Mouse (Mus musculus): Measurements from ENCODE around the gene Foxn2.
"Not testable (repeated sequence)": the region's sequence is repeated elsewhere in the genome, so short reads cannot be mapped to it uniquely, and the experiment has no call there.

The Foxn2 gene

DNA sequence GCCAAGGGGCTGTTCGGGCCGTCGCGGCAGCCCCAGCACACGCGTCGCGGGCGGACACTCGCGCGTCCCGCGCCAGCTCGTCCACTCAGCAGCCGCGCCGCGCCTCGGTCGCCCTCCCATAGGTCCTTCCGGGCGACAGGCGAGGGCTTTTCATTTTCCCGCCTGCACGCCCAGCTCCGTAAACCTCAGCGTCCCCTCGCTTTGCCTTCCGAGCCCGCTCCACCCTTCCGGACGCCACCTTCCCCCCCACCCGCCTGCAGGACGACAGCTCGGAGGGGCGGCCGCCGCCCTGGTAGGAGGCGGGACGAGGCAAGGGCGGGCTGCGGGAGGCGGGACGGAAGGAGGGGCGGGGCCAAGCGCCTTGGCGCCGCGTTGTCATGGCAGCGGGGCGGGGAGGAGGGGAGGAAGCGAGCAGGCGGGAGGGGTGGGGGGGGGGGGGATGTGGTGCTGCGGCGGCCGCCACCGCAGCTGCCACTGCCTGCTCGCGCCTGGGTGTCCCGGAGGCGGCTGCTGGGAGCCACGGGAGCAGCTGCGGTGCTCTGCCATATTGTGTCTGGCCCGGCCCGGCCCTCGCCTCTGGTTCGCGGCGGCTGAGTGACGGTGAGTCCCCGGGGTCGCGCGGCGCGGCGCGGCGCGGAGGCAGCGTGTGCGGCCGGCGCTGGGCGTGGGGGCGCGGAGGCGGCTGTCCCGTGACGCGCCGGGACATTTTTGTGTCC, at the start of gene Foxn2:
Gene Foxn2, plus strand, starts transcription at position 427 of the 716 bp plus-strand sequence.
- peak; percentile 92 for DNase-seq

DNA sequence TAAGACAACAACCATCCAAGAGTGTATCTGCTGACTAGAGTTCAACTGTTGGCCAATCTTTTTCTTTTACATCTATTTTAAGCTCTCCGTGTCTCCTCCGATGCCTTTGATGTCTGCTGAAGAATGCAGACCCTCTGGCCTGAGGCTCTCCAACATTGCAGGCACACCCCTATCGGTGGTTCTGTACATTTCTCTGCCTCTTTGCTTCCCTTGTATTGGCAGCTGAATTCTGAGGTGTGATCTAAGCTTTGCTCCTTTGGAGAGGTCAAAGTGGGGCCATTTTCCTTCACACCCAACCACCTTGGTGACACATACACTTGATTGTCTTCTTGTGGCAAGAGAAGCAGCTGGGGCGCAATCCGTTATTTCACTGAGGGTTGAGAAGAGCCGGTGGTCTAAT, 43.0 kb upstream of the Foxn2 start:
- no peak for DNase-seq

DNA sequence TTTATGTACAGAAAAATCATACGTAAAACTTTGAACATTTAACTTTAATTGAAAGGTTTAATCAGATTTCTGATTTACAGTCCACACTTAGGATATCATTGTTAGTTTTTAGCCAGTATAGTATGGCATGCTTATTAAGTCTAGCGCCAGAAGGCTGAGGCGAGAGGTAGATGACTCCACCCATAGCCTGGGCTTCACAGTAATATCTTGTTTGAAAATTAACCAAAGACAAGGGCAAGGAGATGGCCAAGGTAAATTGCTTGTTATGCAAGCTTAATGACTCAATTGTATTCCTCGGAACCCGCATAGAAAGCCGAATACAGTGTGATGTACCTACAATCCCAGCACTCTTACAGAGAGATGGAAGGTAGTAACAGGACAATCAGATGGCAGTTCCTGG, 42.4 kb upstream of the Foxn2 start:
- no peak for DNase-seq

DNA sequence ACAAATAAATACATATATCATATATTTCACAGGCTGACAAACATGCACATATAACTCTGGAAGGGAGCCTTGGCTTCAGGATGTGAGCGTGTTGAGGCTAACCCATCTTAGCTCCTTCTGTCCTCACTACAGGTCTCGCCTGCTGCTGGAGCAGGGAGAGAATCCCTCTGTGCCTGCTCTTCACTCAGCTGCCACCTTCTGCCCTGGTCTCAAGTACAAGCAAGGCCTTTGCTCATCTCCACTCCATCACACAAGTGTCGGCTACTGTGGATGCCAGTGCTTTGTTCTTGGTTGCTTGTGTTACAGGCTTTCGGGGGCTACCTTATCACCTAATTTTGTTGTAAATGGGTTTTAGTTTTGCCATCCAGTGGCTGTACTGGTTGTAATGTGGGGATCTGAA, 41.7 kb upstream of the Foxn2 start:
- no peak for DNase-seq

DNA sequence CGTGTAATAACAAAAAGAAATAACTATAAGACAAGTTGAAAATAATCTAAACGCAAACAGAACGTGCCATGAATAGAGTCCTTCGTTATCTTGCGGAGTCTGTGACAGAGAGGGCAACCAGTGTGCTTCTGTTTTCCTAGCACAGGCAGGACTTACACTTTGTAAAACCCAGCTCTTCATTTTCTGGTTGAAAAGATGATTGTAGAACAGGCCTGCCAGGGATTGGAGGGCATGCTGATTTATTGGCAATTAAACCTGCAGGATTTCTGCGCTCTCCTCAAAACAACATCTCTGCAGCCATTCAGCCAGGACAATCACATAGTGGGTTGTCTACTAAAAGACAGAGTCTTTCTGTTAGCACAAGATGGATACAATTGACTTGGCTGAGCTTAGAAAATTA, 40.4 kb upstream of the Foxn2 start:
- no peak for DNase-seq

DNA sequence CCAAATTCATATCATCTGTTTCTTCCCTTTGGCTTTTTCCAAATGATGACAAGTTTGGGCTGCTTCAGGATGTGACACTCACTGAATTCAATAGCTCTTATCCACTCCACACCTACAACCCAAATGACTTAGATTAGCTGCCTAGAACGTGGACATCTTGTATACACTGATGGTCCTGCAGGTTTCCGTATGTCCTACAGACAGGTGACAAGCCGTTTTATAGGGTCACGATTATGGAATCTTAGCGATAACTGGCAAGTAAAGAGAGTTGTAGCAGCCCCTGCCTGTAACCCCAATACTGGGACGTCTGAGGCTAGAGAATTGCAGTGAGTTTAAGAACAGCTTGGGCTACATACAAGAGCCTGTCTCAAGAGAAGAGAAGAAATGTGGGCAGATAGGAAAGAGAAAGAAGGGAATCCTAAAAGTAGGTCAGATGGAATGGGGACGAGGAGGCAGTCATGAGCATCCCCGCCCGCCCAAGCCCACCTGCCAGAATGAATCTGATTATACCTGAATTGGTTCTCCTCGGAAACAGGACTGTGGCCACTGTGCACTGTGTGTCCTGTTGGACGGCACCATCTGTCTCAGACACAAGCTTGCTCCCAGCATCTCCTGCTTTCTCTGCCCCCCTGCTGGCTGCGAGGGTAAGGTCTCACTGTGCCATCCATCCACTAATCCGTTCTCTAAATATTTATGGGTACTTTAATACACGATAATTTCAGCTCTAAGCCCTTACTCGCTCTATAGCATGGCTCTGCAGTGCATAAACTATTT, 39.6 kb upstream of the Foxn2 start:
- no peak for DNase-seq

DNA sequence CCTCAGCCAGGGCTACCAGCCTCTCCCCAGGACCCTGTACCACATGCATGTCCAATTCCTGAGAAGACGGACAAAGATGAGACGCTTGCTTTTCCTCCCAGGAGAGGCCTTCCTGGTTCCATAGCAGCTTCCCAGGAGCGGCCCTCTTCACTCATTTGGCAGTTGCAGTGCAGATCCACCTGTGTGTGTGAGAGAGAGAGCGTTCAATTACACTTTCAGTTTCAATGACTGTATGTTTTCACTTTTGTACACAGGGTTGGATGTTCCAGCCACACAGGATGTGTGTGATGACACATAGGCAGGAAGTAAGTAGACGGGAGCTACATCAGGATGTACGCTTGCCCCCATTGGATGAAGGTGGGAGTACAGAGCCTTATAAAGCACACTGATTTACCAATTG, 37.2 kb upstream of the Foxn2 start:
- no peak for DNase-seq

DNA sequence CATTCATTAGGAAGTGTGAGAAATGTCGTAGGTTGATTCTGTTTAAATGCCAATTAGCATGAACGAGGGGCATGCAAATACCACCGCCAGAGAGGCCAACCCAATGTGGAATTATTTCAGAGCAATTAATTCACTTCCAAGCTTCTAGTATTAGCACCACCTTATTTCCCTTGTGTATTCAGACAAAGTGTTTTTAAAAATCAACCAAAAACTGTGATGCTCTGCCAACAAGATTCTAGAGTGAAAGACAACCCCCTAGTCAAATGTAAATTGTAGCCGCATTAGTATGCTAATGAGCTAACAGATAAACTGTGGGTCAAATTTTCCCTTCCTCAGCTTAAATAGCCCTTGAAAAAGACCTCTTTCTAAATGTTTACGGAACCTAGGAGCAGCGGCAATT, 36.0 kb upstream of the Foxn2 start:
- DNase-seq = no peak

DNA sequence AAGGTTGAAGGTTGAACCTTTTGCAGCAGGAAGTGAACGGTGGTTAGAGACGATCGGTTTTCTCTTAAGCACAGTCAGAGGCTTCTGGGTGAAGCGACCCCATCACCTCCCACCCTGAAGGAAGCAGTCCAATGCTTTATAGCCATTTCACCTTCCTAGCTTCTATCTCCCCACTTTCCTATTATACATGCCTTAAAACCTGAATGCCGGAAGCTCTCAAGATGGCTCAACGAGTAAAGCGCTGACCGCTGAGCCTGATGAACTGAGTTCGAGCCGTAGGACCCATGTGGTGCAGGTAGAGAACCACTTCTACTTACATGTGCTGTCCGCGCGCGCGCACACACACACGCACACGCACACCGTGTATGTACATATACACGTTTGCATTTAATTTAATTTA, 35.4 kb upstream of the Foxn2 start:
- DNase-seq = no peak

DNA sequence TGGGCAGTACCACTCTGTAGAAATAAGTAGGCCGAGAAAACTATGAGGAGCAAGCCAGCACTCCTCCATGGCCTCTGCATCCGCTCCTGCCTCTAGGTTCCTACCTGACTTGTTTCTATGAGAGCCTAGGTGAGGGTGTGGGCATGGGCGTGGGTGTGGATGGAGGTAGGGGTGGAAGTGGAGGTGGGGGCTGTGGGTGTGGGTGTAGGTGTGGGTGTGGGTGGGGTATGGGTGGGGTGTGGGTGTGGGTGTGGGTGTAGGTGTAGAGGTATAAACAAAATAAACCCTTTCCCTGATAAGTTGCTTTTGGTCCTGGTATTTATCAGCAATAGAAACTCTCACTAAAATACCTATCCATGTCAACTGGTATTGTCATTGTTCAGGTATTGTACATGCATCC, 30.8 kb upstream of the Foxn2 start:
- no peak for DNase-seq

DNA sequence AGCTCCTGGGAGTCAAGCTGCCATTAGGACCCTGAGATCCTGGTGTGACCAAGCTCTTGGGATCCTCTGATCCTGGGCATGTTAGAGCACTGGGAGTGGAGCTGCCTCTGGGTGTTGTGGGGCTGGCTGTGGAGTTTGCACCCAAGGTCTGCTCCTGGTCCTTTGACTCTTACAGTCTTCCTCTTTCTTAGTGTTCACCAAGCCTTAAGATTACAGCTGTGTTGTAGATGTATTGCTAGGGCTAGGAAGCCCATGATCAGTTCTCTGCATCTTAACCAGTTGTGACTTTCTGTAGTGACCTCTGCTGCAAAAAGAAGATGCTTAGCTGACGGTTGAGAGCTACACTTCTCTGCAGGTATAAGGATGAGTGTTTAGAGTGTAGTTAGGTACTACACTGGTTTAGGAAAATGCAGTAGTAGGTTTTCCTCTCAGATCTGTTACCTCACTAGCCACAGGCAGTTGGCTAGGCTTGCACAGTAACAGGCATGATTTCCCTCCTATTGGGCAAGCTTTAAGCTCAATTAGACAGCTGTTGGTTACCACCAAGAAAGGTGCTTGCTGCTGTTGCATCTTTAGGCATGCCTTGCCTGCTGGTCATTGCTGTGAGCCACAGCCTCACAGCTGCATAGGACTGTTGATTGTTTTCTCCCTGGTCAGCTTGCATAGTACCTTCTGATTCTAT, 27.2 kb upstream of the Foxn2 start:
- no peak for DNase-seq

DNA sequence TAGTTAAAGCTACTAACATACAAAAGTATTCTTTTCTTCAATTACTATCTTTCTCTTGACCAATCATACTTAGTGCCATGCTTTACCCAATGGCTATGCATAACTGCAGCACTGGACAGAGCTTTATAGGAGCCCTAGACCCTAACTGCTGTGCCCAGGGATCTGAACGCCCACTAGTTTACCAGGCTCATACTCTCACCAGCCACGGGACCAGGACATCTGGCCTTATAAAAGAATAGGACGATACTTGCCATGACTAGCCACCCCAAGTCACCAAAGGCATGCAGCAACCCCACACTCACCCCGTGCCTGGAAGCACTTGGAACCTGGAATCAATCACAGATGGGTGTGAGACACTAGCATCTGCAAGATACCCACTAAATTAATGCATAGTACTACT, 20.1 kb upstream of the Foxn2 start:
- DNase-seq = no peak

DNA sequence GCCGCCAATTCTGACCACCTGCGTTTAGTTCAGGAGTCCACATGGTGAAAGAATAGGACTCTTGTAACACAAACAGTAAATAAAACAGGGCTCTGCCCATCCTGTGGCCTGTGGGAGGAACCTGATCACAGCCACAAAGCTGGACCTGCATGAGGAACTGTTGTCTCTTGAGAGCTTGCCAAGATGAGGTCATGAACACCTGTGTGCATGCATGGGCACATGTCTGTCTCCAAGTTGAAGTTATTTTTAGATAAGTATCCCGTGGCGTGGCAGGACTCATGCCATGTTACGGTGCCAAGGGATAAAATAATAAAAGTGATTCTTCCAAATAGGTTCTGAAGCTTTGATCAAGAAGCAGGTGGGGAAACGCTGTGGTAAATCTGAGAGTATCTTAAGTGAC, 19.3 kb upstream of the Foxn2 start:
- no peak for DNase-seq

DNA sequence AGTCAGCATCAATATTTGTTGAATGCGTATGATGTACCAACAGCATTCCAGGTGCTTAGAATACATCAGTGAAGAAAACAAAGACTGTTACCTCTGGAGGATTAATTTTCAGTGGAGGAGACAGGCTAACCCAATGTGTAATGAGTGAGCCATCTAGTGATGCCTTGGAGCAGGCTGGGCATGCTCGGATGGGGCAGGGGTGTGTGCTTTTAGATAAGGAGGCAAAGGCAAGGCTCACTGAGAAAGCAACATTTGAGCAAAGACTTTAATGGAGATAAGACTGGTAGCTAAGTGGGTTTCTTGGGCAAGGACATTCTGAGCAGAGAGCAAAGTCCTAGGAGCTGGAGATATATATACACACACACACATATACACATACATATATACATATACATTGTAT, 9.8 kb upstream of the Foxn2 start:
- no peak for DNase-seq

DNA sequence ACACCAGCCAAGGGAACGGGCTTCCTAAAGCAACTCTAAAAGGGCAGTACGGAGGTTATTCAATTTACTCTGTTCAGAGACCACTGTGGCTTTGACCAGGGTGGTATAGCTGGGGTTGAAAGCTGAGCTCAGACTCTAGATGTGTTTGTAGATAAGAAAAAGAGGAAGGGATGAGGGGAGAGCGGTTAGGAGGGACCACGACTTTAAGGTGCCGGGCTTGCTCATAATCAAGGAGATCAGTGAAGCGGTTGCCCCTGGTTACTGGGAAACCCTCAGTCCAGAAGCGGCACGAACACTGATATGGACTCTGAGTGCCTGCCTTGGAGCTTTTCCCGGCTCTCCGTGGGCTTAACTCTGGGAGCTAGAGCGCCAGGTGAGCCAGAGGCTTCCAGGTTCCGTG, 9.0 kb upstream of the Foxn2 start:
- no peak for DNase-seq

DNA sequence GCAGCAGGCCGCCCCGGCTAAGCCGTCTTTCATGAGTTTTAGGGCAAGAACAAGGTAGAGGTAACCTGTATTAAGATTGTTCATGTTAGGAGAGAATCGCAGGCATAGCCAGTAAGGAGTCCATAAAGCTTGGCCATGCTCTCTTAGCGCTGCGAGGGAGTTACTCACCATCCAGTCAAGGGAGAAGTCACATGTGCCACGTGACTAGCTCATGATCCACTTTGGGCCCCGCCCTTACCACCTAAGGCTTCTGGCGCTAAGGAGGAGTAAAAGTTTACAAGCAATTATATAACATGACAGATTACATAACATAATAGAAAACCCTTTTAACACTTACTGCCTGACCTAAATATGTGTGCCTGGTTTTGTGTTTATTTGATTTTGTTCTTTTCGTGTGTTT, 8.5 kb upstream of the Foxn2 start:
- DNase-seq = peak; percentile 4

DNA sequence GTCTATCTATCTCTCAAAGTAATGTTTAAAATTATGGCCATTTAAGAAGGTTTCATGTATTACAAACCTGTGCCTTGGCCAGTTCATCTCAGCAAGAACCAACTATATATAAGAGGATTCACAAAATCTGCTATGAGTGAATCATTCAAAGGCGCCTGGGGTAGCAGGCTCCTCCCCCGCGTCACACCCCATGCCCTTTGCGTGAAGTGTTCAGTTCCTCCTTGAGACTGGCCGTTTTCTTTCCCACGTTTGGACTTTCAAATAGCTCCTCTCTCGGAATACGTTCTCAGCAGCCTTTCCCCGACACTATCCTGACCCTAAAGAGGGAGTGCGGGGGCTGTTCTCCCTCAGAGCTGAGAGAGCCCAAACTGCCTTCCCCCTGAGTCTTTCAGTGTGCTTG, 5.2 kb upstream of the Foxn2 start:
- DNase-seq = no peak

DNA sequence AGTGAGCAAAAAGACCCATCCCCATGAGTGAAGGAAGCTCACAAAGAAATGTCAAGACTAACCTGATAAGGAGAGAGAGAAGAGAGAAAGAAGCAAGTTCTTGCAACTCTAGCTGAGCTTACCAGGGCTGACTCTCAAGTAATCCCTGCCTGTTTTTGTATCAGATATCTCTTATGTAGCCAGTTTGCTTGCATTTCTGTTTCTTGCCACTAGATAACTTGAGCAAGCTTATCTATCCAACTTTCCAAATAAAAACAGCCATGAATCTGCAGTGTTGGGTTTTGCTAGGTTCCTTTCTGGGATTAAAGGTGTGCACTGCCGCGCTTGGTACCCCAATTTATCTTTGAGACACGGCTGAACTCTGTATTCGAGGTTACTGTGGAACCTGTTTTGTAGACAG, 4.2 kb upstream of the Foxn2 start:
- DNase-seq = no peak

DNA sequence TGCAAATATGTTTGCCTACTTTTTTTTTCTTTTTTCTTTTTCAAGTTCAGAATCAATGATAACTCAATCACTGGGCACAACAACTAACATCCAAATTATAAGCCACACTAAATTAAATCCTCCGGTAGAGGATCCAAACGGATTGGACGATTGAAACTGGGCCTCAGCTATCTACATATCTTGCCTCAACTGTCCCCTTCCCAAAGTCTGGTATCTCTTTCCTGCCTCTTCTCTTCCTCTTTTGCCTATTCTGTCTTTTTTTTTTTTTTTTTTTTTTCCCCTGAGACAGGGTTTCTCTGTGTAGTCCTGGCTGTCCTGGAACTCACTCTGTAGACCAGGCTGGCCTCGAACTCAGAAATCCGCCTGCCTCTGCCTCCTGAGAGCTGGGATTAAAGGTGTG, 3.8 kb upstream of the Foxn2 start:
- not testable (repeated sequence) for DNase-seq

DNA sequence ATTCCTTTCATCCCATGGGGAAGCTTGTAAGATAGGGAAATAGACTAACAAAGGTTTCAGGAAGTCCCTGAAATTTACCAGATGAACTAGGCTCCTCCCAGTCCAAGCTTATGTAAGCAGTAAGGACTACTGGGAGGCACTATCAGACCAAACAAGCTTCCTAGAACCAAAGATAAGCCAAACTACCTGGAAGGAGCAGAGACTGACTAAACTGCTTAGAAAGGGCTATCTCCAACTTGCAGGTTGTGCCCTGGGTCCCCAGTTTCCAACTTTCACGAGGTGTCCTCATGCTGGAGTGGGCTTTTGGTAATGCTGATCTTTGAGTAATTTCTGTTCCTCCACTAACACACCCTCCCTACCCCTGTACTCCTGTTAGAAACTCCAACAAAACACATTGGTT, 3.1 kb upstream of the Foxn2 start:
- DNase-seq = no peak

DNA sequence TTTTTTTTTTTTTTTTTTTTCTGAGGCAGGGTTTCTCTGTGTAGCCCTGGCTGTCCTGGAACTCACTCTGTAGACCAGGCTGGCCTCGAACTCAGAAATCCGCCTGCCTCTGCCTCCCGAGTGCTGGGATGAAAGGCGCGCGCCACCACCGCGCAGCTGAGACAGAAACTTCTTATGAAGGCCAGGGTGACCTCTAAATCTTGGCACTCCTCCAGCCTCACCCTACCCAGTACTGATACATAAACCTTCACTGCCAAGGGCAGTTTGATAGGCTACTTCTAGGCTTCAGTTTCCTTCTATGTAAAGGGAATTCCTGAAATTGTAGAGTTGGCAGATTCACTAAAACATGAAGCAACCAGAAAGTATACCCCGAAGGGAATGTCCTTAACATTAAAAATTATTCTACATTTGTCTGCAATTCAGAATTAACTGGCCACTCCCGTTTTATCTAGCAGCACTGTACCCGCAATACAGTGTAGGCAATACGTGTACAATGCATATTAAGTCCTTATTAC, 918 bp upstream of the Foxn2 start:
- no peak for DNase-seq

DNA sequence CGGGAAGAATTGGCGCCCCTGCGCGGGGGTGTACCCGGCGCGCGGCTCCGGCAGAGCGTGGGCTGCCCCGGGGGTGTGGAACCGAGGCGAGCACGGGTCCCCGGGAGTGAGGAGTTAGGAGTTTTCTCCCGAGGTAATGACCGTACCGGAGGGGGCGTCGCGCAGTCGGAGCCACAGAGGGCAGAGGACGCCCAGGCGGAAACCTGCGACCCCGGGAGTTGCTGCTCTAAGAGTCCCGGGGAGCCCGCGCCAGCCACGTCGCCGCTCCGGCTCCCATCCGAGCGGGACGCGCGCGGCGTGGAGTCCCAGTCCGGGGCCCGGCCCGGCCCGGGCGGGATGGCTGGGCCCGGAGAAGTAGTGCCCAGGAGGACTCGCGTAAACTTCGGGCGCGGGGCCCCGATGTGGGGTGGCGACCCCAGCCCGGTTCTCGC, 505 bp downstream of the Foxn2 start:
- DNase-seq = no peak

DNA sequence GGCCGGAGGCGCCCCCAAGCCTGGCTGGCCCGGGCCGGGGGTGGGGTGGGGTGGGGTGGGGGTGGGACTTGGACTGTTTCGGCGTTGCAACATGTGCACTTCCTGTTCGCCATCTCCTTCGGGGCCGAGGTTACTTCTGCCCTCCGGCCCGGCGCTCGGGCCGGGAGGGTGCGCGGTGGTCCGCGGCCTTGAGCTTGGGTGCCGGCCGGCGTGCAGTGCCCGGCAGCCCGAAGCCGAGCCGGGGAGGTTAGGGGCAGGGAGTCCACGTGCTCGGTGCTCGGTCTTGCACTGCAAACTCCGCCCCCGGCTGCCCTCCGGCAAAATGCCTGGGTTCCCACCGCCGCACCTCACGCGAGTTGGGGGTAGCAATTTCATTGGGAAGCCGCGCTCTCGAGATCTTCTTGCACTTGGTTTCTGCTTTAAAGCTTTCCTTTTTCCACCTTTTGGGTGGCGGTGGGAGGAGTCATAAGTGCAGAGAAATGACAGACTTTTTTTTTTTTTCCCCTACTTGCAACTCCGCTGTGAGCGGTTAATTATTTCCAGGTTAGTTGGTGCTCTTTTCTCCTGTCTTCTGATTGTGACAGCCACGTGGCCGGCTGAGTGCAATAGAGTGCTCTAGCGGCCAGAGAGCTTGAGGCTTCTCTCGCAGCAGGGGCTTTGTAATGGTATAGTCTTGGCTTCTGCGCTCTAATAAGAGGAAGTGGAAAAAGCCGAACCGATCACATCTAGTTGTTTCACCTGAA, 1.1 kb downstream of the Foxn2 start:
- peak; percentile 49 for DNase-seq

Data from right cerebral cortex, postnatal 25 days (tissue).